Mouse (Mus musculus): ENCODE data around the gene Ints7.
A peak's percentile ranks its signal among the peaks of the same experiment; 100 is the strongest.

Gene Ints7

GRCm38 (mm10) chr1:191575458-191576247, at the start of gene Ints7, which contains the start of gene Dtl:
TSS of gene Ints7 (plus strand) at chr1:191575636.
TSS of gene Dtl (minus strand) at chr1:191575544.
- peak; percentile 99 for DNase-seq

GRCm38 (mm10) chr1:191527089-191527488, 48.3 kb upstream of the Ints7 start:
- peak; percentile 38 for DNase-seq

- DNase-seq, result no peak
Observed at GRCm38 (mm10) chr1:191527921-191528612, 47.4 kb upstream of the Ints7 start.

- no peak for DNase-seq
Observed at GRCm38 (mm10) chr1:191529406-191529805, 46.0 kb upstream of the Ints7 start.

- no peak for DNase-seq
Observed at GRCm38 (mm10) chr1:191531023-191531422, 44.4 kb upstream of the Ints7 start.

GRCm38 (mm10) chr1:191534896-191535295, 40.5 kb upstream of the Ints7 start:
- no peak for DNase-seq

- DNase-seq, result no peak
Observed at GRCm38 (mm10) chr1:191540300-191540699, 35.1 kb upstream of the Ints7 start.

- DNase-seq, result peak; percentile 56
Observed at GRCm38 (mm10) chr1:191541014-191541413, 34.4 kb upstream of the Ints7 start.

GRCm38 (mm10) chr1:191541619-191542018, 33.8 kb upstream of the Ints7 start:
- DNase-seq, result no peak

- no peak for DNase-seq
Observed at GRCm38 (mm10) chr1:191543747-191544146, 31.7 kb upstream of the Ints7 start.

GRCm38 (mm10) chr1:191550786-191551185, 24.6 kb upstream of the Ints7 start:
- no peak for DNase-seq

GRCm38 (mm10) chr1:191557109-191557508, 18.3 kb upstream of the Ints7 start:
- DNase-seq, result no peak

- no peak for DNase-seq
Observed at GRCm38 (mm10) chr1:191559779-191560178, 15.7 kb upstream of the Ints7 start.

- DNase-seq, result no peak
Observed at GRCm38 (mm10) chr1:191562823-191563365, 12.5 kb upstream of the Ints7 start.

GRCm38 (mm10) chr1:191567859-191568258, 7.6 kb upstream of the Ints7 start:
- DNase-seq, result no peak

- no peak for DNase-seq
Observed at GRCm38 (mm10) chr1:191569625-191570024, 5.8 kb upstream of the Ints7 start.

GRCm38 (mm10) chr1:191570415-191570814, 5.0 kb upstream of the Ints7 start:
- no peak for DNase-seq

GRCm38 (mm10) chr1:191573906-191574639, 1.4 kb upstream of the Ints7 start:
- DNase-seq, result no peak

- no peak for DNase-seq
Observed at GRCm38 (mm10) chr1:191574871-191575457, 472 bp upstream of the Ints7 start.

- DNase-seq, result no peak
Observed at GRCm38 (mm10) chr1:191579524-191579923, 4.1 kb downstream of the Ints7 start.

- DNase-seq, result no peak
Observed at GRCm38 (mm10) chr1:191581641-191582040, 6.2 kb downstream of the Ints7 start.

- DNase-seq, result no peak
Observed at GRCm38 (mm10) chr1:191583836-191584235, 8.4 kb downstream of the Ints7 start.

GRCm38 (mm10) chr1:191584483-191584882, 9.0 kb downstream of the Ints7 start:
- DNase-seq, result no peak

Data from right cerebral cortex, postnatal 25 days (tissue).